Mouse (Mus musculus) spleen, adult 2 months (tissue): Measurements from ENCODE around the gene Zbtb8a.

Experiments used
- CTCF ChIP-seq: fragments of 200-500 bp; IDR thresholded peaks from 2 replicates; pipeline ENCODE4 v1.5.1; 2011; ENCODE audit warnings: mild to moderate bottlenecking, inconsistent platforms; ENCODE audit not compliant: insufficient read depth, insufficient read length, insufficient replicate concordance; ENCODE audit errors: extremely low read depth
- POLR2A ChIP-seq: fragments of 200-500 bp; IDR thresholded peaks from 2 replicates; pipeline ENCODE4 v1.6.1; 2011; ENCODE audit warnings: low read depth, low read length, inconsistent platforms

GRCm38 (mm10) chr4:129377601-129378390 lies at the start of gene Zbtb8a:
- TF ChIP-seq CTCF: no peak
- no peak for TF ChIP-seq POLR2A
